Comparison of ENCODE assay signal across 27 mouse cellular contexts in genomic region chr14:120741492-120742054, GRCm38 (mm10).
A peak's percentile ranks its signal among the peaks of the same experiment; 100 is the strongest.
DNase-seq lines count a peak whose midpoint lies in the region; ATAC-seq and TF ChIP-seq lines count a peak whose summit lies in the region.
"Had no signal": no experiment of that assay in that cellular context is flagged by ENCODE, and none has a peak within 500 bp of the region (broad histone marks: within the 10 kb centered on the region; RNA-seq: fewer than 3 reads in every experiment).

No protein-coding gene starts in this region.

- H3K9me3 ChIP-seq in heart, embryonic 12.5 days (replicated peaks): 0 out of 2 replicates have a peak, but pooled peaks cover 4% of the 10 kb centered on the region
- no peaks in the 10 kb centered on the region for H3K9me3 ChIP-seq in CH12.LX (replicated peaks; ENCODE audit: low read length)
- H3K9me3 ChIP-seq: embryonic facial prominence, embryonic 13.5 days; forebrain, embryonic 12.5 days; heart, embryonic 10.5 days; hindbrain, embryonic 12.5 days; hindbrain, embryonic 15.5 days had no signal

- in situ Hi-C loops in CH12.LX (cut with MboI; ENCODE audit: low pct_ligation_motif_present, low pct_unique_long_range_greater_than_20kb, low sequenced_read_pairs): no loop called here

- no peak for ATAC-seq in heart, embryonic 12.5 days (ENCODE audit: insufficient number of reproducible peaks, low FRiP score)
- peak; percentile 75 for ATAC-seq in granulocyte monocyte progenitor cell, adult 5-6 weeks (replicated peaks; ENCODE audit: poor library complexity, severe bottlenecking)
- ATAC-seq in megakaryocyte progenitor cell, adult 5-6 weeks (replicated peaks; ENCODE audit: poor library complexity): peak; percentile 57
- ATAC-seq: forebrain, embryonic 16.5 days; intestine, postnatal 0 days had no signal

- WGBS in heart, embryonic 12.5 days: 72% methylated on average over 5 of the region's 5 CpGs

- no peak overlapping the region for H3K27ac ChIP-seq in heart, embryonic 12.5 days (ENCODE audit: poor library complexity, severe bottlenecking)
- no peak overlapping the region for H3K27ac ChIP-seq in CH12.LX (ENCODE audit: insufficient read depth, low read depth)
- H3K27ac ChIP-seq: embryonic facial prominence, embryonic 10.5 days; embryonic facial prominence, embryonic 13.5 days; forebrain, embryonic 12.5 days; gastrocnemius, adult 2 months; heart, adult 2 months; heart, embryonic 10.5 days; hindbrain, embryonic 12.5 days; hindbrain, embryonic 15.5 days had no signal

- no peak for TF ChIP-seq POLR2A in CH12.LX (IDR thresholded peaks at IDR 0.05; ENCODE audit: low read depth, low read length)

- H3K79me2 ChIP-seq in CH12.LX (replicated peaks; ENCODE audit: control insufficient read depth, extremely low read depth, insufficient read depth, poor library complexity, severe bottlenecking): no peaks in the 10 kb centered on the region

- no peak for TF ChIP-seq RAD21 in CH12.LX (IDR thresholded peaks at IDR 0.05; ENCODE audit: low read depth, low read length)

- no peak overlapping the region for H3K4me2 ChIP-seq in heart, embryonic 12.5 days
- H3K4me2 ChIP-seq in CH12.LX (ENCODE audit: insufficient read depth, low read depth, poor library complexity, severe bottlenecking): no peak overlapping the region
- H3K4me2 ChIP-seq: embryonic facial prominence, embryonic 13.5 days; forebrain, embryonic 12.5 days; hindbrain, embryonic 12.5 days; hindbrain, embryonic 15.5 days had no signal

- H3K27me3 ChIP-seq in heart, embryonic 12.5 days (replicated peaks): no peaks in the 10 kb centered on the region
- H3K27me3 ChIP-seq in CH12.LX (replicated peaks): no peaks in the 10 kb centered on the region
- H3K27me3 ChIP-seq: embryonic facial prominence, embryonic 13.5 days; forebrain, embryonic 12.5 days; hindbrain, embryonic 12.5 days; hindbrain, embryonic 15.5 days had no signal

- no peaks in the 10 kb centered on the region for H3K4me1 ChIP-seq in heart, embryonic 12.5 days (replicated peaks)
- H3K4me1 ChIP-seq in CH12.LX (ENCODE audit: control insufficient read depth in 1 of 2, insufficient read depth in 2 of 2): peaks cover 0 to 4% of the 10 kb centered on the region in 2 experiments; a peak in 2 of 4 replicates
- H3K4me1 ChIP-seq: embryonic facial prominence, embryonic 10.5 days; embryonic facial prominence, embryonic 13.5 days; forebrain, embryonic 12.5 days; heart, embryonic 10.5 days; hindbrain, embryonic 12.5 days; hindbrain, embryonic 15.5 days had no signal

- peak; percentile 61 for DNase-seq in heart, adult 11 months
- no peak for DNase-seq in CH12.LX (ENCODE audit: extremely low read depth)
- DNase-seq in cerebellum, postnatal 10 days: no peak
- DNase-seq in kidney, adult 11 months: no peak
- DNase-seq in MN1 (ENCODE audit: low spot score): no peak
- DNase-seq: adrenal gland, adult 8-10 months; adrenal gland, postnatal 25 days; cerebellum, adult 18-20 months; cerebellum, adult 9-10 months; cerebellum, postnatal 25 days; embryo, embryonic 11 days; gastrocnemius, adult 2 months; gastrocnemius, postnatal 14 days; heart, adult 2 months had no signal

- no peak for TF ChIP-seq EP300 in CH12.LX (IDR thresholded peaks at IDR 0.05; ENCODE audit: low read length)

- no peak overlapping the region for H3K4me3 ChIP-seq in heart, embryonic 12.5 days
- H3K4me3 ChIP-seq in CH12.LX (replicated peaks in 1 of 3; ENCODE audit: low read depth in 2 of 3, low read length in 2 of 3, poor library complexity in 1 of 3): no peak overlapping the region
- H3K4me3 ChIP-seq: embryonic facial prominence, embryonic 10.5 days; embryonic facial prominence, embryonic 13.5 days; erythroblast, embryonic 14.5 days; forebrain, embryonic 12.5 days; gastrocnemius, adult 2 months; heart, adult 2 months; heart, embryonic 10.5 days; hindbrain, embryonic 12.5 days; hindbrain, embryonic 15.5 days had no signal

- dilution Hi-C loops in CH12.LX (cut with MboI; ENCODE audit: extremely low pct_ligation_motif_present, extremely low pct_unique_long_range_greater_than_20kb, low sequenced_read_pairs): no loop called here

- no peaks in the 10 kb centered on the region for H3K36me3 ChIP-seq in heart, embryonic 12.5 days
- H3K36me3 ChIP-seq in CH12.LX (replicated peaks in 1 of 2; ENCODE audit: control insufficient read depth in 1 of 2, insufficient read depth in 1 of 2, low read length in 1 of 2): no peaks in the 10 kb centered on the region
- H3K36me3 ChIP-seq: embryonic facial prominence, embryonic 10.5 days; embryonic facial prominence, embryonic 13.5 days; forebrain, embryonic 12.5 days; G1E; heart, embryonic 10.5 days; hindbrain, embryonic 12.5 days; hindbrain, embryonic 15.5 days had no signal

- TF ChIP-seq CTCF in CH12.LX (conservative IDR thresholded peaks at IDR 0.05 in 1 of 2, IDR thresholded peaks at IDR 0.05 in 1 of 2; ENCODE audit: low read depth in 2 of 2, low read length in 2 of 2): no peak

- no peak overlapping the region for H3K9ac ChIP-seq in heart, embryonic 12.5 days
- H3K9ac ChIP-seq in CH12.LX (ENCODE audit: insufficient read depth, low read depth): no peak overlapping the region
- H3K9ac ChIP-seq: embryonic facial prominence, embryonic 13.5 days; forebrain, embryonic 12.5 days; hindbrain, embryonic 12.5 days; hindbrain, embryonic 15.5 days had no signal

TF ChIP-seq in CH12.LX, 34 proteins besides CTCF, POLR2A, EP300 and RAD21:
- TF ChIP-seq USF2 (conservative IDR thresholded peaks at IDR 0.05; ENCODE audit: low read depth, low read length) (no peak), ZNF384 (IDR thresholded peaks at IDR 0.05; ENCODE audit: low read depth, low read length) (peak; percentile 70)
TF ChIP-seq in CH12.LX: peak in this region for 1.
